Mouse (Mus musculus): ENCODE measurements around the gene Zfp423. TPM values are rescaled to one million over a fixed set of nuclear protein-coding genes. Genes with fewer than 3 reads are reported as not detected.
"Not testable (repeated sequence)": the region's sequence is repeated elsewhere in the genome, so short reads cannot be mapped to it uniquely, and the experiment has no call there.

Zfp423 gene
- polyA plus RNA-seq, 1 experiment = 18.1 TPM

GRCm38 (mm10) chr8:87904108-87904507 lies 55.3 kb downstream of the Zfp423 start:
- no peak for DNase-seq (ENCODE audit: low spot score)

- DNase-seq (ENCODE audit: low spot score) = no peak
These were observed 64.0 kb downstream of the Zfp423 start for GRCm38 (mm10) chr8:87895203-87896041.

GRCm38 (mm10) chr8:87894287-87894686 lies 65.1 kb downstream of the Zfp423 start:
- DNase-seq (ENCODE audit: low spot score) = no peak

DNA sequence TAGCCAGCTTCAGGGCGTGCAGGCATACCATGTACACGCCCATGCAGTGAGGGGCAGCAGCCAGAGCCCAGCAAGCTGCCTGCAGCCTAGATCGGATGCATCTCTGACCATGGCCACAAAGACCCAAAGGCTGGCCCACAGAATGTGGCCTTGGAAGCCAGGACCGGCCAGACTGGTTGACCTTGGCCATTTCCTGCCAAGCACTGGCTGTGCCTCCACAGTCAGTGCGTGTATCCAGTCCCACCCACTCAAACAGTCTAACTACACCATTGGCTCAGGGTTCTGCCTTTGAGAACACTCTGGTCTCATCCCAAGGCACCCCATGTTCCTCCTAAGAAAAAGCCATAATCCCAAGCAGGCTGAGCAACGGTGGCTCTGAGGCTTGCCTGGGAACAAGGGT lies 65.8 kb downstream of the Zfp423 start:
- no peak for DNase-seq (ENCODE audit: low spot score)

DNA sequence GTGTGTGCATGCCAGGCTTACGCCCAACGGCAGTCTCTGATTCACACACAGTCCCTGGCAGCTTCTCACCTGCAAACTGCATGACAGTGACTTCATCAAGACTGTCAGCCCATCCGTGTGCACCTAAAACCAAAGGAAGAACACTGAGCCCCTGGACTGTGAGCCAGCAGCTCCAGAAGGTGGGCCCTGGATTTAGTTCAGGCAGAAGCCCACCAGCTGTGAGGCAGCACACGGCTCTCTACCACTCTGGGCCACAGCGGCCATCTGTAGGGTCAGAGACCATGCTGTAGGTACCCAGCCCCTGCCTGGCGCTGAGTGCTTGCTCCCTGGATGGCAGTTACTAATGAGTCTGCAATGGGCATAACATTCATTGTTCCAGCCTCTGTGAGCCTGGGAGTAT lies 66.5 kb downstream of the Zfp423 start:
- DNase-seq (ENCODE audit: low spot score) = no peak

DNA sequence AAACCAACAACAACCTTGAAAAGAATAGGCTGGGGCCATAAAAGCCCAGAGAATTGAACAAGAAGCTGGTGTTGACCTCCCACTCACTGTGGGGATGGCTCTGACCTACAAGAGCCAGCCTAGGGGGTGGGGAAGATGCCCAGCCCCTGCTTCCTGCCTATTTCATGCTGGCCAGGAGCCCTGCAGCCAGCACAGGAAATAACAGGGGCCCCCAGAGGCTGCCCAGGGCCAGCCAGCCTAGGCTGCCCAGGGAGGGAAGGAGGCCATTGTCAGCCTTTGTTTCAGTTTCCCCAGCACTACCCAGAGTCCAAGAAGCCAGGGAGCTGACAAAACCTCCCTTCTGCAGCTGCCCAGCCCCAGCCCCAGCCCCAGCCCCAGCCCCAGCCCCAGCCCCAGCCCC lies 67.5 kb downstream of the Zfp423 start:
- no peak for DNase-seq (ENCODE audit: low spot score)

DNA sequence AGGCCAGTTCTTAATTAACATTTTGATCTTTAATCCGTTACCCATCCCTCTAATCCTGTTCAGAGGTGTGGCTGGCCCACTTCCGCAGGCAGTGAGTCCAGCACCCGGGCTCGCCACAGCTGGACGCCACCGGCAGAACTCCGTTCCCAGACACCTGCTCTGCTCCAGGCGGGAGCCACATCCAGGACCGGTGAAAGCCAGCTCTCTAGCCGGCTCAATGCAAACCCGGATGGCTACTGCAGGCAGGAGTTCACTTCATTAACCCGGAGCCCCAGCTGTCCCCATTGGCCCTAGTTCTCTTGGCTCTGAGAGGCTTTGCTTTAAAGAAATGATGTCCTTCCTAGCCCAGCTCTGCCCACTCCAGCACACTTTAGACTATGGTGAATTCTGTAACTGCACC lies 71.4 kb downstream of the Zfp423 start:
- no peak for DNase-seq (ENCODE audit: low spot score)

DNA sequence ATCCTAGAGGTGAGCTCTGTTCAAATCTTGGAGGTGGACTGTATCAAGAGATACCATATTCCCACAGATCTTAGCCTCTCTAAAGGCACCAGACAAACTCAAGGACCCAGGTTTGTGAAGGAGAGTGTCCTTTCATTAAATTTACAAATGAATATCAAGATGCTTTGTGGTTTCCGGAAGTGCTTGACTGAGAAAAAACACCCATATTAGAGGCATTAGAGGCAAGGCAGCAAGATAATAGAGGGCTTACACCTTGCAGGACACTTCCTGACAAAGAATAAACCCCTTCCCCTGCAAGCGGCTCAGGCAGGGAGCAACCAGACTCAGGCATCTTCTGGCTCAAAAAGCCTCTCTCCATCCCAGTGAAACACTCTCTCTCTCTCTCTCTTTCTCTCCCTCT lies 78.3 kb downstream of the Zfp423 start:
- DNase-seq (ENCODE audit: low spot score) = no peak

DNA sequence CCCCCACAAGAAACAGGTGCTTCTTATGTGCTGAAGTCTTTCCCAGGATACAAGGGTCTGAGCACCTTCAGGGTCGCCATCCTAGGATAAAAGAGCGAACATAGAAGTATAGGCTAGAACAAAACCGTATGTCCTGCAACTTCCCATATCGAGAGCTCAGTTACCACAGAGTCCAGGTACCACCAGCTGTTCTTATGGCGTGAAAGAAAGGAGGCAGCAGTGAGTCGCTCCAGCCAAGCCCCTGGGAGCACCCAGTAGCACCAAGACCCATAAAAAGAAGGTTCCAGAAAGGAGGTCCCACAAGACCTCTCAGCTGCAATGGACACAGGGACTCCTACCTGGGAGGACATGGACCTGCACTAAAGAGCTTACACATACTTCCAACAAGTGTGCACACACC lies 83.5 kb downstream of the Zfp423 start:
- DNase-seq (ENCODE audit: low spot score) = no peak

DNA sequence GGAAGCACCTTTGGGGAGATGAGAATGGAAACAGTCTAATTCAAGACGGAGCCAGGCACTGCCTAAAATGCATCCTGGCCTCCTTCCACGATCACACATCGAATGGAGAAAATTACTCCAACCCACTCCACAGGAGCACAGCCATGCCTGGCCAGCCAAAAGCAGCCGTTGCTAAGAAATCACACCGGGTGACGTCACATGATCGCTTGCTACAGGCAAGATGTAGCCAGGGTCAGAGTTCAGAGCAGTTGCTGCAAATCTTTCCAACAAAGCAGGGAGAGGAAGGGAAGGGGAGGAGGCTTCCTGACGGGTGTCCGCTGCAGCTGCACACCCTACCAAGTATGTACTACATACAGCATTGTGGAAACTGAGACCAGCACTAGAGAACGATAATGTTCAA lies 83.9 kb downstream of the Zfp423 start:
- no peak for DNase-seq (ENCODE audit: low spot score)

DNA sequence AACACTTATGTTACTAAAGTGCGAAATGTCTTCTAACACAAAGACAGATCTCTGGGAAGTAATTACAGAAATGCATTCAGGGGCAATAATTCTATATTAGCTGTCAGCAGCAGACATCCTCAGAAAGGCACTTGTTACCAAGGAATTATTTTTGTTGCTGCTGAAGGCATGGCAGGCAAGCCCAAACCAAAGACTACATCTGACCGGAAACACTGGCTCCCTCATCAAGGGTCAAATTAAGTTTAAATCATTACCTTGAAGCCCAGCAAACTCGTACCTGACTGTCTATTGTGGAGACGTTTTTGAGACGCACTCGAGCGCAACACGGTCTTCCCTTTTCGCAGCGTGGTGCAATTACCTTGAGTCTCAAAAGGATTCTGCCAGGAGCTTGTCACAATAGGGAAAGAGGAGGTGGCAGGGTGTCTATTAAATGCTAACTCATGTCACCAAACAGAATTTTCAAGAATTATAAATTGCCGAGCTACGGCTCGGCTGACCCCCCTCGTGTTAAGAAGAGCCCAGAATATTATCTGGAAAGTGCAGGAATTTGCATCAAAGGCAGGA lies 86.3 kb downstream of the Zfp423 start:
- DNase-seq (ENCODE audit: low spot score) = no peak

- no peak for DNase-seq (ENCODE audit: low spot score)
These were observed 87.0 kb downstream of the Zfp423 start for GRCm38 (mm10) chr8:87872356-87872930.

DNA sequence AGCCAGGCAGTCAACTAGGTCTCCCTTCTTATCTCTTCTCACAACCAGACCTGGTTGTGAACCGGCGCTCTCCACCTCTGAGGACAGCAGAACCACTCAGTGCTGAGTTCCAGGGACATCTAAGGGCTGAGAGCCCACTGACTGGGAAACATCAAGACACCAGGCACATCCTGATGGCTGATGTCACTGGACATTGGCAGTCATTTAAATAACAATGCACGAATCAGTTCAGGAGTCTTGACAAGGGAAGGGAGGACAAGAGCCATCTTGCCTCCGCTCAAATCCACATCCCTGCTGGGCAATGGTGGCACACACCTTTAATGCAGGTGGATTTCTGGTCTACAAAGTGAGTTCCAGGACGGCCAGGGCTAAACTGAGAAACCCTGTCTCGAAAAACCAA lies 92.8 kb downstream of the Zfp423 start:
- DNase-seq (ENCODE audit: low spot score) = no peak

GRCm38 (mm10) chr8:87864236-87864635 lies 95.2 kb downstream of the Zfp423 start:
- DNase-seq (ENCODE audit: low spot score) = no peak

- no peak for DNase-seq (ENCODE audit: low spot score)
These were observed 96.3 kb downstream of the Zfp423 start for GRCm38 (mm10) chr8:87863128-87863527.

DNA sequence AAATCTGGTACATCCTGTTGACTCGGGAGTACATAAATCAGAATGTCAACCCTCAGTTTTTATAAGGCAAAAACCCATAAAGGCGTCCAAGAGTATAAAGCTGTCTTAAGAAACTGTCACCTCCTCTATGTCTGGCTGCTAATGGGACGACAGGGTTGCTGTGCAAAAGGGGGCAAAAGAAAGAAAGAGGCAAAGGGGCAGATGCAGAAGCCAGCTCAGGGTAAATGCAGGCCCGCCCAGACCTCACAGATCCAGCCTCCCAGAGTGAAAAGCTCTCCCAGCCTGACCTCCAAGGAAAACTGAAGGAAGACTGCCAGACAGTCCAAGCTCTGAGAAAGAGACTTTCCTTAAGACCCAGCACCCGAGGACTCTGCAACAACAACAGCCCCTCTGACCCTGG lies 97.7 kb downstream of the Zfp423 start:
- DNase-seq (ENCODE audit: low spot score) = no peak

DNA sequence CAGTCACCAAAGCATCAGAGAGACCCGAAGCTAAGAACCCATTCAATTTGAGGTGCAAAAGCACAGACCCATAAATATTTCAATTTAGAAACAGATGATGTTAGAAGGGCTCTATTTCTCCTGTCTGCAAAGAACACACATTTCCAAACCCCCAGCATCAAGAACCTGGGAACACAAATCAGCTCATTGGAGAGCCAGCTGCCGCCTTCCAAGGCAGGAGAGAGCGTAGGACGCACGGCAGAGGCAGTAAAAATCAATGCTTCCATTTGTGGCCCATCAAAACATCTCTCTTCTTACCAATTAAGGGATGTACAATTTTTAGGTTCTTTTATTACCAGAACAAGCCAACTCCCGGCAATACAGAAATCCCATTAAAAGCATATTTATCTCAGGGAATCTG lies 98.5 kb downstream of the Zfp423 start:
- DNase-seq (ENCODE audit: low spot score) = no peak

- DNase-seq (ENCODE audit: low spot score) = no peak
These were observed 107.5 kb downstream of the Zfp423 start for GRCm38 (mm10) chr8:87851871-87852270.

- DNase-seq (ENCODE audit: low spot score) = no peak
These were observed 108.0 kb downstream of the Zfp423 start for GRCm38 (mm10) chr8:87851380-87851779.

GRCm38 (mm10) chr8:87848836-87849235 lies 110.6 kb downstream of the Zfp423 start:
- no peak for DNase-seq (ENCODE audit: low spot score)

GRCm38 (mm10) chr8:87847796-87848195 lies 111.6 kb downstream of the Zfp423 start:
- no peak for DNase-seq (ENCODE audit: low spot score)

DNA sequence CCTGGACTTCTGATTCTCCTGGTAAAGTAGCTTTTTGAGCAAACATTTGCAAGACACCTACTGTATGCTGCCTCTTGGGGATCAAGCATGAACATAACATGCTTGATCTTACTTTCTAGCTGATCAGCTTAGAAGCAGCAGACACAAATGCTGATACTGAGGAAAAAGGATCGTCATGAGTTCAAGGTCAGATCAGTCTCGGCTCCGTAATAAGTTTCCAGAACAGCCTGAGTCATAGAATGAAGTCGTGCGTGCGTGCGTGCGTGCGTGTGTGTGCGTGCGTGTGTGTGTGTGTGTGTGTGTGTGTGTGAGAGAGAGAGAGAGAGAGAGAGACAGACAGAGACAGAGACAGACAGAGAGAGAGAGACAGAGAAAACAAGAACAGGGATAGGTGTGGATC lies 117.3 kb downstream of the Zfp423 start:
- DNase-seq (ENCODE audit: low spot score) = not testable (repeated sequence)

GRCm38 (mm10) chr8:87837266-87837665 lies 122.1 kb downstream of the Zfp423 start:
- no peak for DNase-seq (ENCODE audit: low spot score)

Data from urinary bladder, adult 2 months (tissue).